Mouse (Mus musculus) erythroblast, embryonic 14.5 days (primary cell): ENCODE results near the gene Ccdc120.

Experiments used
- GATA1 ChIP-seq: IDR thresholded peaks from 2 replicates; pipeline ENCODE4 v1.6.1; 2012; ENCODE audit warnings: low read length, inconsistent platforms, mixed read lengths
- TAL1 ChIP-seq: IDR thresholded peaks from 3 replicates; pipeline ENCODE4 v1.6.1; 2012; ENCODE audit warnings: low read length, inconsistent platforms, mixed read lengths

- TF ChIP-seq TAL1: no peak
- no peak for TF ChIP-seq GATA1
Measured at GRCm38 (mm10) chrX:7692862-7693261, 57.8 kb downstream of the Ccdc120 start.
